Mouse (Mus musculus) testis, adult 10 weeks (tissue): ENCODE results near the gene Trip12. TPM values are rescaled to one million over a fixed set of nuclear protein-coding genes. Genes with fewer than 3 reads are reported as not detected.

ENCODE experiments used
- polyA plus RNA-seq: library from polyadenylated mRNA; stranded (reverse); fragments of 350-450 nt; fragmentation: Illumina TruSeq; extraction: RNeasy Lipid Tissue Mini Kit (QIAGEN cat#74804); gene quantifications from one replicate; pipeline ENCODE4 v1.2.3, GENCODE M21; 2014; ENCODE audit warnings: low read depth, low replicate concordance

Trip12 gene
- polyA plus RNA-seq, result 1,193 TPM

DNA sequence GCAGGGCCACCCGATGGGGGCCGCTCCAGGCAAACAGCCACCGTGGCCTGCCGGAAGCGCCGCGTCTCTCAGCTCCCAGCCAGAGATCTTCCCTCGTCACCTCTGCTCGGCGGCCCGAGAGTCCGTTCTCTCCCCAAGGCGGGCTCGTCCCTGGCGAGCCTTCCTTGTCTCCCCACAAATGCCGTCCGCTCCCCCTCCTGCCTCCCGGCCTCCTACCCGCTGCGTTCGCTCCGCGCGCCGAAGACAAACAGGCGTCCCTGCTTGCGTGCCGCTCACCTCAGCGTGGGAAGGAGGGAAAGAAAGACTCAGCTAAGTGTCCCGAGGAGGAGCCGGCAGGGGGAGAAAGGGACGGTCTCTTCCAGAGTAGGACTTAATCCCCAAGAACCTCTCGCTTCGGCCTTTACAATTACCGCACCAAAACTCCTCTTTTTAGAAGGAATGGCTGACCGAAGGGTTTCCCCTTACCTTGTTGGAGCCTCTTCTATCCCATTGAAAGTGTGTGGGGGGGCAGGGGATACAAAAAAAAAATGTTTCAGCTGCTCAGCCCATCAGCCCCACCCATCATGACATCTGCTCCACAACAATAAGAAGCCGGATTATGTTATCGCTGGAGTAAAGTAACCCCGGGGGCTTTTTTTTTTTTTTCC lies at the start of gene Trip12:
Trip12 (minus strand) TSS at position 499 of the 647 bp plus-strand sequence.

GRCm38 (mm10) chr1:84839309-84840017 lies 853 bp downstream of the Trip12 start, which contains the start of gene Fbxo36:
Gene Fbxo36 (plus strand): TSS chr1:84839841.

GRCm38 (mm10) chr1:84695517-84696411 lies 144.6 kb downstream of the Trip12 start, which contains the start of gene Dner:
Gene Dner (minus strand): TSS chr1:84696221.

Other genes with a start within 250 kb of the Trip12 start
- 0.42 TPM for gene Dner, start 144.3 kb downstream of the Trip12 start, polyA plus RNA-seq
- 134 TPM for gene Fbxo36, start 675 bp downstream of the Trip12 start, polyA plus RNA-seq
- 1.4 TPM for gene Slc16a14, start 94.6 kb upstream of the Trip12 start, polyA plus RNA-seq